Mouse (Mus musculus) liver, adult 2 months (tissue): Measurements from ENCODE around the gene Qpct.

ENCODE experiments used
- CTCF ChIP-seq: fragments of 200-500 bp; IDR thresholded peaks from 2 replicates; pipeline ENCODE4 v1.5.1; 2011; ENCODE audit warnings: low read depth, low read length, control low read depth
- POLR2A ChIP-seq: fragments of 200-500 bp; IDR thresholded peaks from 2 replicates; pipeline ENCODE4 v1.6.1; 2011; ENCODE audit warnings: low read length, control low read depth; ENCODE audit not compliant: insufficient read depth; ENCODE audit errors: extremely low read depth

DNA sequence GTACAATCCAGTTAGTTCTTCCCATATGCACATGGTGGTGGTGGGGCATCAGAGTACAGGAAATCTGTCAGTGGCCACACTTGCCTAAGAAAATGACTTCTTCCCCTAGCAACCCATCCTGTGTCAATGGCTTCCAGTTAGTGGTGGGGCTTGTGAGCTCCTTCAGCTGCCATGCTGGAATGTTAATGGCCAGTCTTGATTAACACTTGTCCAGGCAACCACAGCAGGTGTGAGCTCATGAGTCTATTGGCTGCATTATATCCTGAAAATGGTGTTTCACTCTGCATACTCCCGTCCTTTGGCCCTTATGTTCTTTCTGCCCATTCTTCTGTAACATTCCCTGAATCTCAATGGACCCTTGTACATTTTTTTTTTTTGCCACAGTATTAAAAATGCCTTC, 67.4 kb downstream of the Qpct start:
- no peak for TF ChIP-seq CTCF
- TF ChIP-seq POLR2A: no peak
